Mouse (Mus musculus) left cerebral cortex, adult 9 months (tissue): Measurements from ENCODE around the gene Fam118b.

Experiments
- DNase-seq, 2 experiments: peaks; one replicate each; pipeline ENCODE4 v3.0.0; 2022; ENCODE audit warnings: low spot score in 2 of 2

Gene Fam118b

DNA sequence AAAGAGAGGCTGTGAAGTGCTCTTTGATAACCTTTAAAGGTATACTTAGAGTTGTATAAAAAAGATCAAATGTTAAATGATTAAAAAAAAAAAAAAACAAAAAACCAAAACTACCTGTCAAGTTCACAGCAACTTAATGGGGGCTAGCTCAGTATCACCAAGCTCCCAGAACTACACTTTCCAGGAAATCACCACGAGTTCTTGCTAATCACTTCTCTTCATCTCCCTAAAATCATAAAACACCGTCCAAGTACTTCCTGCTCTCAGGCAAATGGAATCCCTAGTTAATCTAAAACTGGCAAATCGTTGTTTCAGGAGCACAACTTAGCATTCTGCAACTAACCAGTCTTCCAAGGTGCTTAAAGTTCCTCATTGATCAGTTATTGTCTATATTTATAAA lies 3.1 kb downstream of the Fam118b start:
- DNase-seq, result no peak

DNA sequence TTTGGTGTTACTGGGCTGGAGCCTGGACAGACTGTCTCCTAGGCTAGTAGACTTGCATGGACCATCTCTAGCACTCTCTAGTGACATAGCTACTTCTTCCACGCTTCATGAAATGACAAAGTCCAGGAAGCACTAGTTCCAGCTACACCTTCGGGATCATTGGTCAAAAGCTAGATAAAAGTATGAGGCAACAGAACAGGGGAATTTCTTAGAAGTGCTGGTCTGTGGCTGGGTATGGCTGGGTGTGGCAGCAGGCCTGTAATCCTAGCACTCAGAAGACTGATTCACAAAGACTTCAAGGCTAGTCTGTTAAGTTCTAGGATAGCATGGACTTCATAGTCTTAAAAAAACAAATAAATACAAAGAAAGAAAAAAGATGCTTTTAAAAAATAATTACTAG lies 4.2 kb downstream of the Fam118b start:
- no peak for DNase-seq

DNA sequence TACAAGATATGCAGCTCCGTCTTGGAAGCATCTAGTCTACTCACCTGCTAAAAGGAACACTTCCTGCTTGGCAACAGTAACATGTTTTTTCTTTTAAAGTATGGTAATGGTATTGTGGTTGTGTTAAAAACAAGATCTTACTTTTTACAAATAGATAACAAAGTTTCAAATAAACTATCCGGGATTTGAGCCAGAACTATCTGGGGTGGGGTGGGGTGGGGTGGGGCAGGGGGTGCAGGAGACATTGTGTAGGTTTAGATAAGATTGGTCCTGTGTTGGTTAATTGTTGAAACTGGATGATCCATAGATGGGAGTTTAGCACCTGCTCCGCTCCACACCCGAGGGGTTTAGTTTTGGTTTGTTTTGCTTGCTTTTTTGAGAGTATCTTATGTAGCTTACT lies 5.2 kb downstream of the Fam118b start:
- DNase-seq, result no peak

DNA sequence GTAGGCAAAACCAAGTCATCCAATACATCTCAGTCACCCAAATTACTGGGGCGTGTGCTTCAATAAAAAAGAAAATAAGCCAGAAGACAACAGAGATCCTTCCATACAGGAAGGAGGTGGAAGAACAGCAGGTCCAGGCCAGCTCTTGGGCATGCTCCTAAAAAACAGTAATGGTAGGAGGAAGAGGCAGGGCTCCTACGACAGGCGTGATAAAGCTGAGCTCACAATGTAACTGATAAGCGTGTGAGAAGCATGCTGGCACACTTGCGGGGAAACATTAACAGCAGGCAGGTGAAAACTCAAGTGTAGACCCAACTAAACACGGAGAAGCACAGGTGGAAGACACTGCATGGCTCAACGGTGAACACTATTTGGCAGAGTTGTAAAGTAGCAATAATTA lies 10.2 kb downstream of the Fam118b start:
- no peak for DNase-seq

DNA sequence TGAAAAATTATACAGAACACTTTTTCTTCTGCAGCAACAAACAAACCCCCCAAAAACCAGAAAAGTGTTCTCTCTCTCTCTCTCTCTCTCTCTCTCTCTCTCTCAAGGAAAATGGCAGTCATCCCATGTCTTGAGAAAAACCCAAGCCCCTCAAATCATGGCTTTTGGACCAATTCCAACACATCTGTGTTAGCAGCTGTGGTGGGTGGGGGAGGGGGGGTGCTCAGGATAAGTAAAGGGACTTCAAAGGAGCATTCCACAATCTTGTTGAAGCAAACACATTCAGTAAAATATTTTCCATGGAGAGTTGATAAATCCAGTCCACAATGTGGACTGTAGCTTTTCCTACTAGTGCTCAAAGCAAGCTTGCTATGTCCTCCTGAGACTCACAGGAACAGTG lies 18.1 kb downstream of the Fam118b start:
- DNase-seq, result no peak

DNA sequence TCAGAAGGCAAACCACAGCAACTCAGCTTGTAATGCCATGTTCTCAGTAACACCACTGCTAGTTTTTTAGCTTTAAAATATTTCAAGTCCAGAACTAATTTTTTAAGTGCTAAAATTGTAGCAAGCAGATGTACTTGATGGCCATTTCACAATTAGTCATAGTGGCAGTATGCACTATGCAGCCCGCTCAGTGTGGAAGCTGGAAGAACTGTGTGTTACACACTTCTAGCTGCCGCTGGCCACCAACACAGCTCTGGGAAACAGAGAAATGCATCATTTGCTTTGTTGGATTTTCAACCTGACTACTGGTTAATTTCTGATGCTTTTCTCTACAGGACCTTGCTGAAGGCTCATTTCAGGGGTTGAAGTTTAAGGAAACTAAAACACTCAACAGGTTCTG lies 20.2 kb downstream of the Fam118b start:
- no peak for DNase-seq

DNA sequence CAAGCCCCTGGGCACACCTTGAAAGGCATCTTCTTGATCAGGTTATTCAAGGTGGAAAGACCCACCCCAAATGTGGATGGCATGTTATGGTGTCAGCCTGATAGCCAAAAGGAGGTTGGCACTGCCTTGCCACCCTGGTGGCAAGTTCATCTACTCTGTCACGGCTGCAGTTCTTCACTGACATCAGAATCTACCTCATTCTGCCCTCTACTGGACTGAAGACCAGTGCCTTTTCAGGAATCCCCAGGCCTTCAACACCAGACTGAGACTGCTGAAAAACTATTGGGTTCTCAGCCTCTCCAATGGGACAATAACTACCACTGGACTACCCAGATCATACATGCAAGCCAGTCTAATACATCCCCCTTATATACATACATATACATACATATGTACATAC lies 27.9 kb downstream of the Fam118b start:
- DNase-seq, result no peak

DNA sequence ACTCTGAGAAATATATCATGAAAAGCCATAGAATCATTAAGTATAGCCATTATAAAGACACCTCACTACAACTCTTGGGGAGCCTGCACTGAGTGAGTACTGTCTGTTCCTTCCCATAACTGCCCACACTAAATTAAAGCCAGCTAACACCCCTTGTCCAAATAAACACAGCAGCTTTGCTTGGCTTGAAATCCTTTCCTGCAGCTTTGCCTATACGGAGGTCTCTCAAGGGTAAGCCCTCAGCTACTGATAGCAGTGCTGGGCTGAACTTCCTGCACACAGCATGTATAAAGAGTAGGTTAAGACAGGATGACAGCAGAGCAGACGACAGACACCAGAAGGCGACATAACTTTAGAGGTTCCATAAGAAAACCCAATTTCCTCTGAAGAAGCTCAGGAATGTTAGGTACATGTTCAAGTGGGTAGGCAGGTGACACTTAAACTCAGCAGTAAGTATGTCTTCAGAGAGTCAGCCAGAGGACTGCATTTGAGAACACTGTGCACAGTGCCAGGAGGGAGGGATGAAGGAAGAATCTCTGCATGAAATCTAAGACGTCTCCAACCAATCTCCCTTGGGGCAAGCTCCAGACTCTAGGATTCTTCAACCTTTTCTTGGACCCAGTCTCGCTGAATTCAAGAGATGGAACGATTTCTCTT lies 28.6 kb downstream of the Fam118b start:
- no peak for DNase-seq

DNA sequence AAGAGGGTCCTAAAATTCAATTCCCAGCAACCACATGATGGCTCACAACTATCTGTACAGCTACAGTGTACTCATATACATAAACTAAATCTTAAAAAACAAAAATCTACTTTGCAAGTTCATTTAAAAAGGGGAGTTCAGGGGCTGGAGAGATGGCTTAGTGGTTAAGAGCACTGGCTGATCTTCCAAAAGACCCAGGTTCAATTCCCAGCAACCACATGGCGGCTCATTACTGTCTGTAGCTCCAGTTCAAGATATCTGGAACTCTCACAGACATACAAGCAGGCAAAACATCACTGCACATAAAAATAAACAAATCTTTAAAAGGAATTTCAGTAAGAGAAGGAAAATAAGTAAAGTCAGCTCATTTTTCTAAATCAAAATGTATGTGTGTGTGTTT lies 29.2 kb downstream of the Fam118b start:
- DNase-seq, result no peak

DNA sequence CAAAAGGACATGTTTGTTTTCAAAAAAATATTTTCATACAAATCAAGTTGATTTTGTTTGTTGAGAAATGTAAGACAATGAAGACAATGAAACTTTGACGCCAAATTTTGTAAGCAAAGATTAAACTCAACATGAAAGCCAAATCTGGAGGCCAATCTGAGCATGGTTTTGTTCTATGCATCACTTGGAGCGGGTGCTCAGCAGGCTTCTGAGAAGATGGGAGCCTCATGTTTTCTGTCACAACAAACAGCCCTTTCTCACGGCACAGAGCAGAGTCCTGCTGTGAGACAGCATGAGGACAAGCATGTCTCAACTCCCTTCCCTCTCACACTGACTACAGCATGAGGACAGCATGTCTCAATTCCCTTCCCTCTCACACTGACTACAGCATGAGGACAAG lies 31.6 kb downstream of the Fam118b start:
- DNase-seq, result no peak

DNA sequence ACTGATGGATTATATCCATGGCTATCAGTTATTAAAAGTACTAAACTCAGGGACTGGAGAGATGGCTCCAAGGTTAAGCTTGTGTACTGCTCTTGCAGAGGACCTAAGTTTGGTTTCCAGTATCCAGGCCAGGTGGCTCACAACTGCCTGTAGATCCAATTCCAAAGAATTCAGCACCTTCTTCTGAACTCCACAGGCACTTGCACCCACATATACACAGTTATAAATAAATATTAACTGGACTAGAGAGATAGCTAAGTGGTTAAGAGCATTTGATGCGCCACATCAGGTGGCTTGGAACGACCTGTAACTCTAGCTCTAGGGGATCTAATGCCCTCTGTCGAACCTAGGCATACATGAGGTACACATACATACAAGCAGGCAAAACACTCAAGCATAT lies 38.9 kb downstream of the Fam118b start:
- no peak for DNase-seq

DNA sequence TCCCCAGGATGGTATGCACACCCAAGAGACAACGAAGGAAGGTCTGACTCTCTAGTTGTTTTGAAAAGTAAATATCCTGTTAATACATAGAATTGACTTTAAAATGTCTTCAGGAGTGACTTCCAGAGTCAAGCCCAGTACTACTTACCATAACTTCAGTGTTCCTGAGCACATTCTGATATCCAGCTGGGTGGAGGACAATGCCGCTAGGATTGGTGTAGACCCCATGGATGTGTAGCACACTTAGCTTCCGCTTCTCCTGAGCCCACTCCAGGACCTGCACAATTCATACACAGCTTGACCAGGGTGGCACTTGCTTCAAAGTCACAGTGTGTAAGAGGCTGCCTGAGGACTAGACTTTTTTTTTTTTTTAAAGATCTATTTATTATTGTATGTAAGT lies 44.1 kb downstream of the Fam118b start:
- no peak for DNase-seq

DNA sequence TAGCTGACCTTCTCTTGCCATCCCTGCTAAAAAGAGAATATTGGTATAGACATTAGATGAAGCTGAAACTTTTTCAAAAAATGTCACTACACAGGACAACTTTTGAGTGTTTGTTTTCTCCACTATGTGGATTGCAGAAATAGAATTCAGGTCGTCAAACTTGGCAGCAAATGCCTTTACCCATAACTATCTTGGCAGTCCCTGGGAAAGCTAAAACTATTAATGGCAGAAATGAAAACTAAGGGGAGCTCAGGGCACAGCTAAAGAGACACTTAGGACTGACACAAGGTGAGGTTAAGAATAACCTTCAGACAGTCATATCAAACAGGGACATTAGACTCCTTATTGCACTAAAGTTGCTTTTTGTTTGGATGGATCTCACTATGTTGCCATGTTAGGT lies 49.6 kb downstream of the Fam118b start:
- no peak for DNase-seq

DNA sequence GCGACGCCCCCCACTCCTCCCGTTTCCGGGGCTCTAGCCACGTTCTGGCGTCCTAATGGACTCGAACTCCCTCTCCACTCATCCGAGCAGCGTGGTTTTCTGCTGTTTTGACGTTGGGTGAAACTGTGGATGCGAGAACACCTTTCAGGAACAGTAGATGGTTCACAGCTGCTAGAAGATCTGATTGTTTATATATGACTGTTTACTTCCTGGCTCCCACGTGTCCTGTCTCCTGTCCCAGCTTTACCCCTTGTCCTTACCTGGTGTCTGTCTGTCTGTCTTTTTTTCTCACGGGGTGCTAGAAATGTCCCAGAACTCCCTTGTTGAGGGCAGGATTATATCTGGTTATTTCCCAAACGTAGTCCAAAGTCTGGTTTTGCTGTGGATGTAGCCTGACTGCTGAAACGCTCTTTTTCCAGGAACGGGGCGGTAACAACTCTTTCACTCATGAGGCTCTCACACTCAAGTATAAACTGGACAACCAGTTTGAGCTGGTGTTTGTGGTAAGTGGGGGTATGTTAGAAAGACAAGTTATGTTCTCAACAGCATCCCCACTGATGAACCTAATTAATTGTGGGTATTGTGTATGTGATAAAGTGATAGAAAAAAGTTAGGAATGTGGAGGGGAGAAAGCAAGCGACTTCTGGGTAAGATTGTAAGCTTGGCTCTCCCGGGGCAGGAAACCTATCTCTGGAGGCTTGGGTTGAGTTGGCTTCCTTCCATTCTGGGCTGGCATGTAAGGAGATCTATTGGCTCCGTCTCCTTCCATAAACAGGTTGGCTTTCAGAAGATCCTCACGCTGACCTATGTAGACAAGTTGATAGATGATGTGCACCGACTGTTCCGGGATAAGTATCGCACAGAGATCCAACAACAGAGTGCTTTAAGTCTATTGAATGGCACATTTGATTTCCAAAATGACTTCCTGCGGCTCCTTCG lies 55.8 kb downstream of the Fam118b start:
- no peak for DNase-seq

DNA sequence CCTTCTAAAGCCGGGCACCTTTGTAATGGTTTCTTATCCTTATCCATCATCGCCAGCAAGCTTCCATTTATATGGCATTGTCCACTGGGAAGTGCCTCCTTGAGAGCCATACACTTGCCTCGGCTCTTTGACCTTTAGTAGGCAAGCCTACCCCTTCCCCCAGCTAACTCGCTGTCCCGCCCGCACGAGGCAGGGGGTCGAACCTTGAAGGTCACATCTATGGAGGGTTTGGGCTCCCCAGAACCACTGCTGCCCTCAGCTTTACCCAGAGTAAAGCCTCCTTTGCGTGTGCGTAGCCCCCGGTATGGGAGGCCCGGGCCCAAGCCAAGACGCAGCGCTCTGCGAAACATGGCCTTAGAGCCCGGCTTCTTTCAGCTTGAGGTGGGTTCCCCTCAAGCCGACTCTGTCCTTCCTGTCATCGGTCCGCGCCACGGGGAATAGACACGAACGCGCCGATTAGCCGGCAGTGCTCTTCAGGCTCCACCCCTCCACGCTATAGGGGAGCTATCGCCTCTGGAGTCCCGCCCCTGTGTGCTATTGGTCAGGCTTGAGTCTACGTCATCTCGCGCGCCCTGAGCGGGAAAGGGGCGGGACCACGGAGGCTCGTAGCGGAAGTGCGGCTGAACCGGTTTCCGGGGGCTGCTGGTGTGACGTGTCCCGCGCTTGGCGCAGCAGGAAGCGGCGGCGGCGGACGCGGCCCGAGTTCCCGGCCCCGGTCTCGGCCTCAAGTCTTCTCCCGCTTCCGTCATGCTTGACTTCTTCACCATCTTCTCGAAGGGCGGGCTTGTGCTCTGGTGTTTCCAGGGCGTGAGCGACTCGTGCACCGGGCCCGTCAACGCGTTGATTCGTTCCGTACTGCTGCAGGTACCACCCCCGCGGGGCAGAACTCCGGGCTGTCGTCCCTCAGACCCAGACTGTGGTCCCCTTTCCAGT lies 56.8 kb downstream of the Fam118b start, which contains the start of gene Foxred1:
TSS of gene Foxred1 (minus strand) at position 514 of the 933 bp plus-strand sequence.
- DNase-seq, result peak; percentile 98 to 99

DNA sequence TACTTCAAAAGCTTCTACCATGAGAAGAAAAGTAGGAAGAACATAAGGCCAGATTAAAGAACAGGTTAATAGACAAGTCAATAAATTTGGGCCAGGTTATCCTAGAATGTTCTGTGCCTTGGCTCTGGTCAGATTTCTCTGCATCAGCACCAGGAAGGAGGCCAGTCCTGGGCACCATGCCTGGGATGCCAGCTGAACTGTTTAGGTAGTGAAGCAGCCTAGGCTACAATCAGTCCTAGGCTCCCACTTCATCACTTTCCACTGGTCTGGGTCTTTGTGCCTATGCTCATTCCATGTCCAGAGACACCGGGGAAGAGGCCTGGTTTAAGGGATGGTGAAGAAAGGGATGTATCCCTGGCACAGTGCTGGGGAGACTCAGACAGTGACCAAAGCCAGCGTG lies 63.2 kb downstream of the Fam118b start:
- no peak for DNase-seq

DNA sequence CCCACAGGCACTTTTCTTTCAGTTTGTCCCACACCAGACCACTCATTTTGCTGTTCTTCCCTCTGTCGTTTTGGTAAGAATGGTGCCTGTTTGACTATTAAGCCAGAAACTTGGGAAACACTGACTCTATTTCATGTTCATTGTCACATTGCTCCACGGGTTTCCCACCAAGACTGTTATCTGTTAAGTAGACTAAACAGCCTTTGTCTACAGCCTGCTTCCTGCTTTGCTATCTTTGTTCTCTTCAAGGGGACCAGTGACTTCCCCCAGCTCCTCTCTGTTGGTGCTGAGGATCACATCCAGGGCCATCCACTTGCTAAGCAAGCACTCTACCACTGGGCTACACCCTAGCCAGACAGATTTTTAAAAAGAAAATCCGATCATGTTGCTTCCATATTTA lies 64.1 kb downstream of the Fam118b start:
- DNase-seq, result no peak

DNA sequence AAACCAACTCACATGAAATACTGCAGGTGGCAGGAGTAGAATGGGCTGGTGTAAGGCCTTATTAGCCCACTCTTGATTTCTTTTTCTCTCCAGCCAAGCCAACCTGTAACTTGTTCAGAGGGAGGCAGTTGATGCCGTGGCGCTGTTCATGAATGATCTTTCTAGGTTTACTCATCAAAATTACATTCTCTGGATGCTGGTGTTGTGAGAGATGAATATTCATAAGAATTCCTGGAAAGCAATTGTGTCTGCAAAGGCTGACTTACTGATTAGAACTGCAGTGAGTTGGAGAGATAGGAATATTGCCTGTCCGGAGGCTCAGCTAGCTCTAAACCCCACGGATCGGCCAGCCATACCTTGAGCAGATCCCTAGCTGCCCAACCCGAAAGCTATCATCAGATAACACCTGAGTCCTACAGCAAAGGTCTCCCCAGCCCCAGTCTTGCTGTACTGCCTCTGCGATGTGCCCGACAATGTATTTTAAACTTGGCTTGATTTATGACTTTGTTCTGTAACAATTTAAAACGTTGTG lies 67.0 kb downstream of the Fam118b start:
- DNase-seq, result no peak

DNA sequence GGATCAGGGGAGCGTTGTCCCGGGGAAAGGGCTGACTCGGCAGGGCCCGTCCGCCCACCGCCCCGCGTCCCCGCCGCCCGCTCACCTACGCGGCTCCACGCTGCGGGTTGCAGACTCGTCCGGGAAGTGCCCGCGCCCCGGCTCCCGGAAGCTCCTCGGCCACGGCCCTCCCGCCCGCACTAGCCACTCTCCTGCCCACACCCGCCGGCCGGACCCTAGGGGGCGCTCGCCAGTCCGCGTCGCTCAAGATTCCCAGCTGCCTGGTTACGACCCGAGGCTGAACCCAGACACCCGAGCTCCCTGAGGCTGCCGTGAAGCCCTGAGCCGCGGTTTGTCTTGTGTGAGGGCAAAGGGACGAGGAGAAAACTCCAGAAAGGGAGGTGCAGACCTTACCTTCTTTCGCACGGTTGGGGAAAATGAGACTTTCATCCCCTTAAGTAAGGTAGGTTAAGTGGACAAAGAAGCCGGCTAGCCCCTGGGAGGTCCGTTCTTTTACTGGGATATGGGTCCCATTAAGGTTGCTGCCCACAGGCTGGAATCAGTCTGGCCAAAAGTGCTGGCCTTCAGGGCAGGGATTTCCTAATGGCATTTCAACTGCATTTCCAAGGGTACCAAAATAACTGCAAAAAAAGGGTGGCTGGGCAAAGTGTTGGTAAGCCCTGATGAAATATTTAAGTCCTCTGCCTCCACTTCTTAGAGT lies 67.7 kb downstream of the Fam118b start, which contains the start of the genes Srpr and Tirap:
TSS of gene Srpr (plus strand) at position 404 of the 700 bp plus-strand sequence.
TSS of gene Tirap (minus strand) at position 520 of the 700 bp plus-strand sequence.
- DNase-seq, result peak in 1 of 2 experiments; percentile 83

DNA sequence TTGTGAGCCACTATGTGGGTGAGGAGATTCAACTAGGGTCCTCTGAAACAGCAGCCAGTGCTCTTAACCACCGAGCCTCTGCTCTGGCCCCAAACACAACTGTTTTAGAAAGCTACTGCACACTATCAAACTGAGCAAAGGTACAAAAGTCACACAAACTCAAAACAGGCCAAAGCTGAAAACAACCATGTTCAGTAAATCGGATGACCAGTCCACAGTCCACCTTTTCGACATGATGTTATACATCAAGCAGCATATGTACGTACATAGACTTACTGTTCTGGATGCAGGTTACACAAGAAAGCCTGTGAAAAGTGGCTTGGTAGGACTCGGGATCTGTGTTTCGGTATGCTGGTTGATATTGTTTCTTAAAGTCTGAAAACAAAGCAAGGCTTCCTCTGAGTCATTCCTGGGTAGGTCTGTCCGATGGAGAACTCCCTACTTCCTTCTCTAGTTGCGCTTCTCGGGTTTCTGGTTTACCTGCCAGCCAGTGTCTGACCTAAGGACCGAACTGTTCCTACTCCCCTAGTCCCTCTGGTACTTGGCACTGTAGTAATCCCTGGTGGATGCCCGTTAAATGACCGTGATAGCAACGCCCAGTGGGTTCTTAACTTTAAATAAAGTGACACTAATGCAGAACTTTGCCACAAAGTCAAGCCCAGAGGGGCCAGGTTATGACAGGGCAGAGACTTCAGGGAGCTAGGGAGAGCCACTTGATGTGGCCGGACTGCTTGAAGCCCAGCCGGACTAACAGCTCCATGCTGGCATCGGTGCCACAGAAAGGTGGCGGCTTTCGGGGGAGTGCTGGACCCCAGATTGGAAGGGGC lies 68.4 kb downstream of the Fam118b start:
- no peak for DNase-seq
